Mouse (Mus musculus): ENCODE results near the gene Snx33.
A peak's percentile ranks its signal among the peaks of the same experiment; 100 is the strongest.

Gene Snx33

GRCm38 (mm10) chr9:56891517-56892011 is 36.6 kb downstream of the Snx33 start:
- peak; percentile 75 to 94 for DNase-seq (ENCODE audit: inconsistent age in 2 of 2, low spot score in 1 of 2)

GRCm38 (mm10) chr9:56890522-56891250 is 37.5 kb downstream of the Snx33 start:
- no peak for DNase-seq (ENCODE audit: inconsistent age in 2 of 2, low spot score in 1 of 2)

- DNase-seq (ENCODE audit: inconsistent age in 2 of 2, low spot score in 1 of 2), result peak; percentile 62 to 92
These were observed 38.4 kb downstream of the Snx33 start for GRCm38 (mm10) chr9:56889817-56890216.

- DNase-seq (ENCODE audit: inconsistent age in 2 of 2, low spot score in 1 of 2), result no peak
These were observed 40.6 kb downstream of the Snx33 start for GRCm38 (mm10) chr9:56887581-56887980.

- no peak for DNase-seq (ENCODE audit: inconsistent age in 2 of 2, low spot score in 1 of 2)
These were observed 41.6 kb downstream of the Snx33 start for GRCm38 (mm10) chr9:56886601-56887000.

- DNase-seq (ENCODE audit: inconsistent age in 2 of 2, low spot score in 1 of 2), result no peak
These were observed 42.1 kb downstream of the Snx33 start for GRCm38 (mm10) chr9:56886113-56886512.

GRCm38 (mm10) chr9:56884328-56884727 is 43.8 kb downstream of the Snx33 start:
- DNase-seq (ENCODE audit: inconsistent age in 2 of 2, low spot score in 1 of 2), result no peak

GRCm38 (mm10) chr9:56883470-56883869 is 44.7 kb downstream of the Snx33 start:
- DNase-seq (ENCODE audit: inconsistent age in 2 of 2, low spot score in 1 of 2), result no peak

GRCm38 (mm10) chr9:56882818-56883217 is 45.4 kb downstream of the Snx33 start:
- DNase-seq (ENCODE audit: inconsistent age in 2 of 2, low spot score in 1 of 2), result no peak

- DNase-seq (ENCODE audit: inconsistent age in 2 of 2, low spot score in 1 of 2), result no peak
These were observed 45.9 kb downstream of the Snx33 start for GRCm38 (mm10) chr9:56882283-56882682.

- no peak for DNase-seq (ENCODE audit: inconsistent age in 2 of 2, low spot score in 1 of 2)
These were observed 46.6 kb downstream of the Snx33 start for GRCm38 (mm10) chr9:56881539-56882082.

- no peak for DNase-seq (ENCODE audit: inconsistent age in 2 of 2, low spot score in 1 of 2)
These were observed 47.4 kb downstream of the Snx33 start for GRCm38 (mm10) chr9:56880790-56881189.

- no peak for DNase-seq (ENCODE audit: inconsistent age in 2 of 2, low spot score in 1 of 2)
These were observed 50.9 kb downstream of the Snx33 start for GRCm38 (mm10) chr9:56877284-56877683.

- DNase-seq (ENCODE audit: inconsistent age in 2 of 2, low spot score in 1 of 2), result no peak
These were observed 51.4 kb downstream of the Snx33 start for GRCm38 (mm10) chr9:56876784-56877183.

- DNase-seq (ENCODE audit: inconsistent age in 2 of 2, low spot score in 1 of 2), result peak; percentile 54 to 69
These were observed 55.1 kb downstream of the Snx33 start for GRCm38 (mm10) chr9:56873097-56873496.

- peak in 1 of 2 experiments; percentile 63 for DNase-seq (ENCODE audit: inconsistent age in 2 of 2, low spot score in 1 of 2)
These were observed 55.9 kb downstream of the Snx33 start for GRCm38 (mm10) chr9:56872105-56872903.

- peak in 1 of 2 experiments; percentile 51 for DNase-seq (ENCODE audit: inconsistent age in 2 of 2, low spot score in 1 of 2)
These were observed 57.0 kb downstream of the Snx33 start for GRCm38 (mm10) chr9:56871191-56871590.

- DNase-seq (ENCODE audit: inconsistent age in 2 of 2, low spot score in 1 of 2), result peak; percentile 63 to 83
These were observed 57.4 kb downstream of the Snx33 start for GRCm38 (mm10) chr9:56870778-56871177.

- DNase-seq (ENCODE audit: inconsistent age in 2 of 2, low spot score in 1 of 2), result peak in 1 of 2 experiments; percentile 36
These were observed 58.6 kb downstream of the Snx33 start for GRCm38 (mm10) chr9:56869552-56869951.

GRCm38 (mm10) chr9:56868292-56868691 is 59.9 kb downstream of the Snx33 start:
- no peak for DNase-seq (ENCODE audit: inconsistent age in 2 of 2, low spot score in 1 of 2)

Measured in adrenal gland, adult (tissue).